Comparison of ENCODE assay signal across 20 mouse cellular contexts in the genomic region with DNA sequence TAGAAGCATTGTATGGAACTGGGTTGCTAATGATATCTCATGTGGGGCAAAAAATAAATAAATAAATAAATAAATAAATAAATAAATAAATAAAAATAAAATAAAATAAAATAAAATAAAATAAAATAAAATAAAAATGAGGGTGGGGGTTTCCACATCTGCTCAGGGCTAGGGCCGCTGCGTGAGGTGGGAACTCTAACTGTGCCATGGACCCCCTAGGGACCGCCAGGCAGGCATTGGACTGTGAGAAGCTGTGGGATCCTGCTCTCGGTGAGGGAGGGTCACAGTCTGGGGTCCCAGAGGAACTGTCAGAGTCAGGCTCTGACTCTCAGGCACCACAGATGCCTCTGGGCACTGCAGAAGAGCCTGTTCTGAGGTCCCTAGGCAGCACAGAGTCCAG.
DNase-seq lines count a peak whose midpoint lies in the region; ATAC-seq lines count a peak whose summit lies in the region.
"Had no signal": no experiment of that assay in that cellular context is flagged by ENCODE, and none has a peak within 500 bp of the region (broad histone marks: within the 10 kb centered on the region; RNA-seq: fewer than 3 reads in every experiment).

No protein-coding gene starts in this region.

- H3K4me1 ChIP-seq in forebrain, embryonic 14.5 days (ENCODE audit: control insufficient read depth, insufficient read depth, low read length): no peaks in the 10 kb centered on the region
- no peaks in the 10 kb centered on the region for H3K4me1 ChIP-seq in forebrain, embryonic 16.5 days (replicated peaks; ENCODE audit: control insufficient read depth, insufficient read depth, low read length)
- H3K4me1 ChIP-seq in hindbrain, embryonic 15.5 days (replicated peaks): no peaks in the 10 kb centered on the region
- H3K4me1 ChIP-seq in hindbrain, embryonic 16.5 days (ENCODE audit: control insufficient read depth, insufficient read depth, low read depth, low read length): no peaks in the 10 kb centered on the region
- no peaks in the 10 kb centered on the region for H3K4me1 ChIP-seq in midbrain, embryonic 14.5 days (ENCODE audit: control insufficient read depth, insufficient read depth, low read length)
- H3K4me1 ChIP-seq in midbrain, embryonic 10.5 days: no peaks in the 10 kb centered on the region
- no peaks in the 10 kb centered on the region for H3K4me1 ChIP-seq in neural tube, embryonic 14.5 days (ENCODE audit: control insufficient read depth, insufficient read depth, low read length)
- H3K4me1 ChIP-seq: embryonic facial prominence, embryonic 12.5 days; heart, embryonic 15.5 days; limb, embryonic 15.5 days had no signal

- H3K9me3 ChIP-seq in forebrain, embryonic 14.5 days (replicated peaks; ENCODE audit: control insufficient read depth, low read length): no peaks in the 10 kb centered on the region
- H3K9me3 ChIP-seq in forebrain, embryonic 16.5 days (ENCODE audit: control insufficient read depth, low read length): no peaks in the 10 kb centered on the region
- H3K9me3 ChIP-seq in hindbrain, embryonic 15.5 days: no peaks in the 10 kb centered on the region
- no peaks in the 10 kb centered on the region for H3K9me3 ChIP-seq in hindbrain, embryonic 16.5 days (ENCODE audit: control insufficient read depth, low read length)
- no peaks in the 10 kb centered on the region for H3K9me3 ChIP-seq in midbrain, embryonic 14.5 days (ENCODE audit: control insufficient read depth, low read length)
- no peaks in the 10 kb centered on the region for H3K9me3 ChIP-seq in midbrain, embryonic 10.5 days (replicated peaks)
- no peaks in the 10 kb centered on the region for H3K9me3 ChIP-seq in neural tube, embryonic 14.5 days (ENCODE audit: control insufficient read depth, low read length)
- H3K9me3 ChIP-seq: embryonic facial prominence, embryonic 12.5 days; heart, embryonic 15.5 days; limb, embryonic 15.5 days had no signal

- no peak for DNase-seq in forebrain, embryonic 14.5 days (ENCODE audit: low spot score)
- no peak for DNase-seq in midbrain, embryonic 14.5 days
- no peak for DNase-seq in midbrain, embryonic 10.5 days (ENCODE audit: low spot score)
- DNase-seq: adrenal gland, postnatal 14 days; cerebellum, adult 2 months; cerebellum, postnatal 25 days; gastrocnemius, postnatal 36 days; heart, postnatal 36 days; kidney, adult 2 months; kidney, postnatal 10 days; lung, embryonic 14.5 days had no signal

- H3K27me3 ChIP-seq in forebrain, embryonic 14.5 days (replicated peaks; ENCODE audit: control insufficient read depth, insufficient read depth, low read length): no peaks in the 10 kb centered on the region
- H3K27me3 ChIP-seq in forebrain, embryonic 16.5 days (replicated peaks; ENCODE audit: control insufficient read depth, insufficient read depth, low read length): no peaks in the 10 kb centered on the region
- H3K27me3 ChIP-seq in hindbrain, embryonic 15.5 days: no peaks in the 10 kb centered on the region
- no peaks in the 10 kb centered on the region for H3K27me3 ChIP-seq in hindbrain, embryonic 16.5 days (replicated peaks; ENCODE audit: control insufficient read depth, insufficient read depth, low read length)
- no peaks in the 10 kb centered on the region for H3K27me3 ChIP-seq in midbrain, embryonic 14.5 days (ENCODE audit: control insufficient read depth, insufficient read depth, low read length)
- H3K27me3 ChIP-seq in midbrain, embryonic 10.5 days (ENCODE audit: low read depth, poor library complexity, severe bottlenecking): no peaks in the 10 kb centered on the region
- H3K27me3 ChIP-seq in neural tube, embryonic 14.5 days (ENCODE audit: control insufficient read depth, insufficient read depth, low read length): no peaks in the 10 kb centered on the region
- H3K27me3 ChIP-seq: embryonic facial prominence, embryonic 12.5 days; heart, embryonic 15.5 days; limb, embryonic 15.5 days had no signal

- no peak overlapping the region for H3K4me2 ChIP-seq in forebrain, embryonic 14.5 days (ENCODE audit: low read length)
- no peak overlapping the region for H3K4me2 ChIP-seq in forebrain, embryonic 16.5 days (ENCODE audit: low read length)
- H3K4me2 ChIP-seq in hindbrain, embryonic 15.5 days: no peak overlapping the region
- H3K4me2 ChIP-seq in hindbrain, embryonic 16.5 days (ENCODE audit: low read length): no peak overlapping the region
- H3K4me2 ChIP-seq in midbrain, embryonic 14.5 days (ENCODE audit: low read length): no peak overlapping the region
- H3K4me2 ChIP-seq in neural tube, embryonic 14.5 days (ENCODE audit: low read depth, low read length): no peak overlapping the region
- H3K4me2 ChIP-seq: embryonic facial prominence, embryonic 12.5 days; heart, embryonic 15.5 days; limb, embryonic 15.5 days; lung, embryonic 14.5 days had no signal

- WGBS in forebrain, embryonic 14.5 days: 93% methylated on average over 4 of the region's 4 CpGs
- WGBS in forebrain, embryonic 16.5 days: 91% methylated on average over 4 of the region's 4 CpGs
- WGBS in hindbrain, embryonic 15.5 days: 79% methylated on average over 4 of the region's 4 CpGs
- 92% methylated on average over 4 of the region's 4 CpGs for WGBS in hindbrain, embryonic 16.5 days
- 84% methylated on average over 4 of the region's 4 CpGs for WGBS in midbrain, embryonic 14.5 days
- WGBS in midbrain, embryonic 10.5 days: 83% methylated on average over 4 of the region's 4 CpGs
- WGBS in neural tube, embryonic 14.5 days: 88% methylated on average over 4 of the region's 4 CpGs

- H3K9ac ChIP-seq in forebrain, embryonic 14.5 days (ENCODE audit: low read length): no peak overlapping the region
- H3K9ac ChIP-seq in forebrain, embryonic 16.5 days (replicated peaks; ENCODE audit: low read depth, low read length): no peak overlapping the region
- H3K9ac ChIP-seq in hindbrain, embryonic 15.5 days: no peak overlapping the region
- H3K9ac ChIP-seq in hindbrain, embryonic 16.5 days (ENCODE audit: low read depth, low read length): no peak overlapping the region
- H3K9ac ChIP-seq in midbrain, embryonic 14.5 days (replicated peaks; ENCODE audit: low read length): no peak overlapping the region
- H3K9ac ChIP-seq in neural tube, embryonic 14.5 days (replicated peaks; ENCODE audit: low read depth, low read length): no peak overlapping the region
- H3K9ac ChIP-seq: embryonic facial prominence, embryonic 12.5 days; heart, embryonic 15.5 days; limb, embryonic 15.5 days; liver, embryonic 14.5 days; lung, embryonic 14.5 days had no signal

- no peak overlapping the region for H3K27ac ChIP-seq in forebrain, embryonic 14.5 days (ENCODE audit: low read depth, low read length)
- no peak overlapping the region for H3K27ac ChIP-seq in forebrain, embryonic 16.5 days (ENCODE audit: low read length)
- H3K27ac ChIP-seq in hindbrain, embryonic 15.5 days (replicated peaks): no peak overlapping the region
- no peak overlapping the region for H3K27ac ChIP-seq in hindbrain, embryonic 16.5 days (ENCODE audit: low read depth, low read length)
- H3K27ac ChIP-seq in midbrain, embryonic 14.5 days (replicated peaks; ENCODE audit: low read depth, low read length): no peak overlapping the region
- H3K27ac ChIP-seq in midbrain, embryonic 10.5 days (replicated peaks): no peak overlapping the region
- H3K27ac ChIP-seq in neural tube, embryonic 14.5 days (ENCODE audit: low read depth, low read length): no peak overlapping the region
- H3K27ac ChIP-seq: embryonic facial prominence, embryonic 12.5 days; heart, embryonic 15.5 days; limb, embryonic 15.5 days; liver, embryonic 14.5 days had no signal

- H3K36me3 ChIP-seq in forebrain, embryonic 14.5 days (ENCODE audit: control insufficient read depth, insufficient read depth, low read length): no peaks in the 10 kb centered on the region
- H3K36me3 ChIP-seq in forebrain, embryonic 16.5 days (ENCODE audit: control insufficient read depth, insufficient read depth): no peaks in the 10 kb centered on the region
- H3K36me3 ChIP-seq in hindbrain, embryonic 15.5 days: no peaks in the 10 kb centered on the region
- no peaks in the 10 kb centered on the region for H3K36me3 ChIP-seq in hindbrain, embryonic 16.5 days (ENCODE audit: control insufficient read depth, insufficient read depth, low read length)
- H3K36me3 ChIP-seq in midbrain, embryonic 14.5 days (ENCODE audit: control insufficient read depth, insufficient read depth, low read length): no peaks in the 10 kb centered on the region
- no peaks in the 10 kb centered on the region for H3K36me3 ChIP-seq in midbrain, embryonic 10.5 days
- H3K36me3 ChIP-seq in neural tube, embryonic 14.5 days (ENCODE audit: control insufficient read depth, insufficient read depth, low read length): no peaks in the 10 kb centered on the region
- H3K36me3 ChIP-seq: embryonic facial prominence, embryonic 12.5 days; heart, embryonic 15.5 days; limb, embryonic 15.5 days had no signal

- H3K4me3 ChIP-seq in forebrain, embryonic 14.5 days (ENCODE audit: low read depth, low read length): no peak overlapping the region
- no peak overlapping the region for H3K4me3 ChIP-seq in forebrain, embryonic 16.5 days (replicated peaks; ENCODE audit: low read length)
- H3K4me3 ChIP-seq in hindbrain, embryonic 15.5 days: no peak overlapping the region
- no peak overlapping the region for H3K4me3 ChIP-seq in hindbrain, embryonic 16.5 days (ENCODE audit: low read length)
- H3K4me3 ChIP-seq in midbrain, embryonic 14.5 days (replicated peaks; ENCODE audit: low read depth, low read length): no peak overlapping the region
- H3K4me3 ChIP-seq in midbrain, embryonic 10.5 days: no peak overlapping the region
- no peak overlapping the region for H3K4me3 ChIP-seq in neural tube, embryonic 14.5 days (ENCODE audit: low read depth, low read length)
- H3K4me3 ChIP-seq: embryonic facial prominence, embryonic 12.5 days; heart, embryonic 15.5 days; limb, embryonic 15.5 days had no signal

- 0 out of 2 replicates have a peak, but pooled peaks have one; percentile 32 for ATAC-seq in forebrain, embryonic 14.5 days
- no peak for ATAC-seq in forebrain, embryonic 16.5 days
- ATAC-seq in hindbrain, embryonic 15.5 days (ENCODE audit: low FRiP score, low read depth): peak; percentile 51; the same call in 1 of the 2 replicates
- ATAC-seq in hindbrain, embryonic 16.5 days: no peak
- 0 out of 2 replicates have a peak, but pooled peaks have one; percentile 55 for ATAC-seq in midbrain, embryonic 14.5 days (ENCODE audit: low FRiP score, low TSS enrichment)
- peak; percentile 51; the same call in 1 of the 2 replicates for ATAC-seq in neural tube, embryonic 14.5 days (ENCODE audit: low read depth)
- ATAC-seq: CD4-positive, CD25-positive, alpha-beta regulatory T cell, adult 4 months had no signal

Comparison
In these comparisons a context has a peak if more than half of its experiments do, and no peak if none do; other contexts are left out.
1. ATAC-seq: peak in forebrain, embryonic 14.5 days (single experiment), hindbrain, embryonic 15.5 days (single experiment), midbrain, embryonic 14.5 days (single experiment) and neural tube, embryonic 14.5 days (single experiment); none in forebrain, embryonic 16.5 days (single experiment) and hindbrain, embryonic 16.5 days (single experiment).